Mouse (Mus musculus): ENCODE data around the gene Pcdh19. TPM values are rescaled to one million over a fixed set of nuclear protein-coding genes. Genes with fewer than 3 reads are reported as not detected.
A peak's percentile ranks its signal among the peaks of the same experiment; 100 is the strongest.

Gene Pcdh19
- polyA plus RNA-seq, 1 experiment from 2014 or later = 3.0 TPM

GRCm38 (mm10) chrX:133683961-133684360 lies 4.8 kb downstream of the Pcdh19 start:
- Histone ChIP-seq H3K4me2 (ENCODE audit: low read length) (no peak overlapping the region), H3K36me3 (ENCODE audit: control insufficient read depth, insufficient read depth, low read length) (no peaks in the 10 kb centered on the region), H3K9me3 (ENCODE audit: control insufficient read depth, low read length) (no peaks in the 10 kb centered on the region), H3K27me3 (replicated peaks; ENCODE audit: control insufficient read depth, insufficient read depth, low read length) (peaks cover 55% of the 10 kb centered on the region), H3K27ac (ENCODE audit: low read depth) (no peak overlapping the region), H3K9ac (ENCODE audit: low read length) (no peak overlapping the region), H3K4me1 (replicated peaks; ENCODE audit: control insufficient read depth, insufficient read depth, low read length) (no peaks in the 10 kb centered on the region), H3K4me3 (ENCODE audit: low read depth, low read length) (no peak overlapping the region)
- no peak for DNase-seq (ENCODE audit: low spot score)
- WGBS = 37% methylated on average over 3 of the region's 3 CpGs
- ATAC-seq (replicated peaks; ENCODE audit: low FRiP score, low TSS enrichment, low read depth) = no peak

GRCm38 (mm10) chrX:133675121-133675520 lies 13.7 kb downstream of the Pcdh19 start:
- no peaks in the 10 kb centered on the region for H3K9me3 ChIP-seq (ENCODE audit: control insufficient read depth, low read length)
- DNase-seq (ENCODE audit: low spot score) (no peak), ATAC-seq (replicated peaks; ENCODE audit: low FRiP score, low TSS enrichment, low read depth) (no peak)
- H3K4me1 ChIP-seq (replicated peaks; ENCODE audit: control insufficient read depth, insufficient read depth, low read length) = no peaks in the 10 kb centered on the region
- H3K4me2 ChIP-seq (ENCODE audit: low read length) = no peak overlapping the region
- 17% methylated on average over 2 of the region's 2 CpGs for WGBS
- H3K36me3 ChIP-seq (ENCODE audit: control insufficient read depth, insufficient read depth, low read length) = no peaks in the 10 kb centered on the region
- H3K9ac ChIP-seq (ENCODE audit: low read length) = no peak overlapping the region
- H3K27ac ChIP-seq (ENCODE audit: low read depth) = no peak overlapping the region
- no peak overlapping the region for H3K4me3 ChIP-seq (ENCODE audit: low read depth, low read length)
- H3K27me3 ChIP-seq (replicated peaks; ENCODE audit: control insufficient read depth, insufficient read depth, low read length) = peaks cover 4% of the 10 kb centered on the region; the same call in 1 of the 2 replicates

GRCm38 (mm10) chrX:133673796-133674195 lies 15.0 kb downstream of the Pcdh19 start:
- Histone ChIP-seq H3K36me3 (ENCODE audit: control insufficient read depth, insufficient read depth, low read length) (no peaks in the 10 kb centered on the region), H3K27me3 (replicated peaks; ENCODE audit: control insufficient read depth, insufficient read depth, low read length) (peaks cover 4% of the 10 kb centered on the region; the same call in 1 of the 2 replicates), H3K9ac (ENCODE audit: low read length) (no peak overlapping the region), H3K27ac (ENCODE audit: low read depth) (no peak overlapping the region), H3K9me3 (ENCODE audit: control insufficient read depth, low read length) (no peaks in the 10 kb centered on the region), H3K4me1 (replicated peaks; ENCODE audit: control insufficient read depth, insufficient read depth, low read length) (no peaks in the 10 kb centered on the region), H3K4me3 (ENCODE audit: low read depth, low read length) (no peak overlapping the region), H3K4me2 (ENCODE audit: low read length) (no peak overlapping the region)
- no peak for DNase-seq (ENCODE audit: low spot score)
- 35% methylated on average over 3 of the region's 3 CpGs for WGBS
- ATAC-seq (replicated peaks; ENCODE audit: low FRiP score, low TSS enrichment, low read depth) = no peak

- WGBS = 61% methylated on average over 5 of the region's 5 CpGs
- Histone ChIP-seq H3K4me3 (ENCODE audit: low read depth, low read length) (no peak overlapping the region), H3K4me2 (ENCODE audit: low read length) (no peak overlapping the region), H3K27ac (ENCODE audit: low read depth) (no peak overlapping the region), H3K4me1 (replicated peaks; ENCODE audit: control insufficient read depth, insufficient read depth, low read length) (no peaks in the 10 kb centered on the region), H3K9me3 (ENCODE audit: control insufficient read depth, low read length) (no peaks in the 10 kb centered on the region), H3K9ac (ENCODE audit: low read length) (no peak overlapping the region), H3K27me3 (replicated peaks; ENCODE audit: control insufficient read depth, insufficient read depth, low read length) (no peaks in the 10 kb centered on the region), H3K36me3 (ENCODE audit: control insufficient read depth, insufficient read depth, low read length) (no peaks in the 10 kb centered on the region)
- ATAC-seq (replicated peaks; ENCODE audit: low FRiP score, low TSS enrichment, low read depth) = no peak
- no peak for DNase-seq (ENCODE audit: low spot score)
Observed at GRCm38 (mm10) chrX:133660111-133660510, 28.7 kb downstream of the Pcdh19 start.

GRCm38 (mm10) chrX:133657308-133658302 lies 31.2 kb downstream of the Pcdh19 start:
- H3K36me3 ChIP-seq (ENCODE audit: control insufficient read depth, insufficient read depth, low read length) = no peaks in the 10 kb centered on the region
- no peak overlapping the region for H3K27ac ChIP-seq (ENCODE audit: low read depth)
- DNase-seq (ENCODE audit: low spot score) (no peak), ATAC-seq (replicated peaks; ENCODE audit: low FRiP score, low TSS enrichment, low read depth) (no peak)
- WGBS = 24% methylated on average over 9 of the region's 9 CpGs
- H3K4me2 ChIP-seq (ENCODE audit: low read length) = peak overlapping the region; percentile 33; the same call in 1 of the 2 replicates
- H3K4me1 ChIP-seq (replicated peaks; ENCODE audit: control insufficient read depth, insufficient read depth, low read length) = no peaks in the 10 kb centered on the region
- H3K9me3 ChIP-seq (ENCODE audit: control insufficient read depth, low read length) = no peaks in the 10 kb centered on the region
- no peaks in the 10 kb centered on the region for H3K27me3 ChIP-seq (replicated peaks; ENCODE audit: control insufficient read depth, insufficient read depth, low read length)
- no peak overlapping the region for H3K9ac ChIP-seq (ENCODE audit: low read length)
- H3K4me3 ChIP-seq (ENCODE audit: low read depth, low read length) = no peak overlapping the region

GRCm38 (mm10) chrX:133655876-133656538 lies 32.8 kb downstream of the Pcdh19 start:
- no peaks in the 10 kb centered on the region for H3K27me3 ChIP-seq (replicated peaks; ENCODE audit: control insufficient read depth, insufficient read depth, low read length)
- no peak overlapping the region for H3K4me3 ChIP-seq (ENCODE audit: low read depth, low read length)
- no peak overlapping the region for H3K27ac ChIP-seq (ENCODE audit: low read depth)
- H3K9ac ChIP-seq (ENCODE audit: low read length) = no peak overlapping the region
- H3K4me1 ChIP-seq (replicated peaks; ENCODE audit: control insufficient read depth, insufficient read depth, low read length) = no peaks in the 10 kb centered on the region
- H3K36me3 ChIP-seq (ENCODE audit: control insufficient read depth, insufficient read depth, low read length) = no peaks in the 10 kb centered on the region
- H3K9me3 ChIP-seq (ENCODE audit: control insufficient read depth, low read length) = no peaks in the 10 kb centered on the region
- no peak for ATAC-seq (replicated peaks; ENCODE audit: low FRiP score, low TSS enrichment, low read depth)
- WGBS = 58% methylated on average over 11 of the region's 11 CpGs
- DNase-seq (ENCODE audit: low spot score) = no peak
- H3K4me2 ChIP-seq (ENCODE audit: low read length) = no peak overlapping the region

GRCm38 (mm10) chrX:133655196-133655595 lies 33.6 kb downstream of the Pcdh19 start:
- no peaks in the 10 kb centered on the region for H3K27me3 ChIP-seq (replicated peaks; ENCODE audit: control insufficient read depth, insufficient read depth, low read length)
- H3K4me3 ChIP-seq (ENCODE audit: low read depth, low read length) = no peak overlapping the region
- DNase-seq (ENCODE audit: low spot score) = no peak
- no peak overlapping the region for H3K27ac ChIP-seq (ENCODE audit: low read depth)
- H3K9me3 ChIP-seq (ENCODE audit: control insufficient read depth, low read length) = no peaks in the 10 kb centered on the region
- 58% methylated on average over 4 of the region's 4 CpGs for WGBS
- no peak overlapping the region for H3K4me2 ChIP-seq (ENCODE audit: low read length)
- no peaks in the 10 kb centered on the region for H3K36me3 ChIP-seq (ENCODE audit: control insufficient read depth, insufficient read depth, low read length)
- no peaks in the 10 kb centered on the region for H3K4me1 ChIP-seq (replicated peaks; ENCODE audit: control insufficient read depth, insufficient read depth, low read length)
- ATAC-seq (replicated peaks; ENCODE audit: low FRiP score, low TSS enrichment, low read depth) = no peak
- H3K9ac ChIP-seq (ENCODE audit: low read length) = no peak overlapping the region

- no peaks in the 10 kb centered on the region for H3K9me3 ChIP-seq (ENCODE audit: control insufficient read depth, low read length)
- ATAC-seq (replicated peaks; ENCODE audit: low FRiP score, low TSS enrichment, low read depth) (no peak), DNase-seq (ENCODE audit: low spot score) (no peak)
- H3K4me1 ChIP-seq (replicated peaks; ENCODE audit: control insufficient read depth, insufficient read depth, low read length) = no peaks in the 10 kb centered on the region
- H3K27ac ChIP-seq (ENCODE audit: low read depth) = no peak overlapping the region
- H3K4me3 ChIP-seq (ENCODE audit: low read depth, low read length) = no peak overlapping the region
- 78% methylated on average over 3 of the region's 3 CpGs for WGBS
- no peaks in the 10 kb centered on the region for H3K36me3 ChIP-seq (ENCODE audit: control insufficient read depth, insufficient read depth, low read length)
- H3K4me2 ChIP-seq (ENCODE audit: low read length) = no peak overlapping the region
- no peak overlapping the region for H3K9ac ChIP-seq (ENCODE audit: low read length)
- H3K27me3 ChIP-seq (replicated peaks; ENCODE audit: control insufficient read depth, insufficient read depth, low read length) = no peaks in the 10 kb centered on the region
Observed at GRCm38 (mm10) chrX:133653071-133653470, 35.7 kb downstream of the Pcdh19 start.
